8 mouse cellular contexts compared by ENCODE assay signal in the genomic region with DNA sequence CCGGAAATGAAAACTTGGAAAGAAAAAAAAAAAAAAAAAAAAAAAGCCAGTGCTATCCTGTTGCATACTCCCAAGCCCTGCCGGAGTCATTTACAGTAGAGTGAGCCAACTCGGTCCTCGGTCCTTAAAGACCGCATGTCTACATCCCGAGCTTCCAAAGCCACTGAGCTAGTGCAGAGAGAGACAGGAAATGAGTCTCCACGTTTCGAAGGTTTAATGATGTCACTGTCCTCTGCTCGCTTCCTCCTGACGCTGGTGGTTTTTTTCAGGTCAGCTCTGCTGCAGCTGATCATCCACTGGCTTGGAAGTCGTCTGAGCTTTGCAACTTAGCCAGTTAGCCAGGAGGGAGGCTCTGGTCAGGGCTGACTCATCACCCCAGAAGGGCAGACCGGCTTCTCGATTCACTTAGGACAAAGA. TPM values are rescaled to one million over a fixed set of nuclear protein-coding genes. Genes with fewer than 3 reads are reported as not detected.
DNase-seq lines count a peak whose midpoint lies in the region; ATAC-seq and TF ChIP-seq lines count a peak whose summit lies in the region.

No protein-coding gene starts in this region.

- peaks cover 37% of the 10 kb centered on the region for H3K4me1 ChIP-seq in heart, embryonic 11.5 days (ENCODE audit: control insufficient read depth, insufficient read depth, low read length)
- H3K4me1 ChIP-seq in megakaryocyte, embryonic 14.5 days: peaks cover 38% of the 10 kb centered on the region
- no peaks in the 10 kb centered on the region; the same call in 1 of the 2 replicates for H3K4me1 ChIP-seq in hindbrain, embryonic 16.5 days (ENCODE audit: control insufficient read depth, insufficient read depth, low read depth, low read length)

- WGBS in heart, embryonic 11.5 days (ENCODE audit: insufficient replicate concordance): 41% methylated on average over 13 of the region's 13 CpGs
- WGBS in hindbrain, embryonic 16.5 days: 70% methylated on average over 13 of the region's 13 CpGs

- H3K9ac ChIP-seq in heart, embryonic 11.5 days (ENCODE audit: low read depth, low read length): 0 out of 2 replicates have a peak overlapping the region, but pooled peaks have one; percentile 34
- H3K9ac ChIP-seq in hindbrain, embryonic 16.5 days (ENCODE audit: low read depth, low read length): no peak overlapping the region

- no peaks in the 10 kb centered on the region for H3K27me3 ChIP-seq in C2C12 (ENCODE audit: control insufficient read depth, insufficient read depth, insufficient read length)
- no peaks in the 10 kb centered on the region for H3K27me3 ChIP-seq in heart, embryonic 11.5 days (ENCODE audit: control insufficient read depth, insufficient read depth, low read length)
- H3K27me3 ChIP-seq in megakaryocyte, embryonic 14.5 days (replicated peaks): no peaks in the 10 kb centered on the region
- no peaks in the 10 kb centered on the region for H3K27me3 ChIP-seq in hindbrain, embryonic 16.5 days (replicated peaks; ENCODE audit: control insufficient read depth, insufficient read depth, low read length)

- H3ac ChIP-seq in C2C12 (ENCODE audit: control insufficient read depth, insufficient read length, low read depth): no peak overlapping the region

- no peaks in the 10 kb centered on the region for H3K36me3 ChIP-seq in C2C12 (ENCODE audit: control insufficient read depth, insufficient read depth)
- H3K36me3 ChIP-seq in heart, embryonic 11.5 days (ENCODE audit: control insufficient read depth, insufficient read depth, low read length): no peaks in the 10 kb centered on the region
- H3K36me3 ChIP-seq in megakaryocyte, embryonic 14.5 days (replicated peaks; ENCODE audit: low read length): no peaks in the 10 kb centered on the region
- no peaks in the 10 kb centered on the region for H3K36me3 ChIP-seq in hindbrain, embryonic 16.5 days (ENCODE audit: control insufficient read depth, insufficient read depth, low read length)

- no peak overlapping the region for H3K4me3 ChIP-seq in C2C12 (ENCODE audit: insufficient read depth, poor library complexity, severe bottlenecking)
- no peak overlapping the region for H3K4me3 ChIP-seq in heart, embryonic 11.5 days (ENCODE audit: low read depth, low read length)
- peak overlapping the region; percentile 80 for H3K4me3 ChIP-seq in megakaryocyte, embryonic 14.5 days (replicated peaks)
- no peak overlapping the region for H3K4me3 ChIP-seq in hindbrain, embryonic 16.5 days (ENCODE audit: low read length)

- 0 out of 2 replicates have a peak, but pooled peaks have one; percentile 35 for ATAC-seq in heart, embryonic 11.5 days (replicated peaks; ENCODE audit: insufficient number of reproducible peaks, low FRiP score, low TSS enrichment)
- ATAC-seq in hindbrain, embryonic 16.5 days: no peak

- H3K79me2 ChIP-seq in C2C12 (ENCODE audit: control insufficient read depth, insufficient read depth): no peaks in the 10 kb centered on the region

- no peaks in the 10 kb centered on the region for H3K79me3 ChIP-seq in C2C12 (ENCODE audit: low read depth)

- peak overlapping the region; percentile 62 for H3K27ac ChIP-seq in heart, embryonic 11.5 days (ENCODE audit: low read depth, low read length)
- no peak overlapping the region for H3K27ac ChIP-seq in hindbrain, embryonic 16.5 days (ENCODE audit: low read depth, low read length)

- peak overlapping the region; percentile 38 for H3K4me2 ChIP-seq in heart, embryonic 11.5 days
- no peak overlapping the region for H3K4me2 ChIP-seq in hindbrain, embryonic 16.5 days (ENCODE audit: low read length)

- no peaks in the 10 kb centered on the region for H3K9me3 ChIP-seq in heart, embryonic 11.5 days (replicated peaks; ENCODE audit: control insufficient read depth, low read length)
- H3K9me3 ChIP-seq in megakaryocyte, embryonic 14.5 days: no peaks in the 10 kb centered on the region
- no peaks in the 10 kb centered on the region for H3K9me3 ChIP-seq in hindbrain, embryonic 16.5 days (ENCODE audit: control insufficient read depth, low read length)

- DNase-seq in adrenal gland, postnatal 25 days: peak; percentile 59
- peak; percentile 53 to 58 for DNase-seq in kidney, postnatal 36 days
- no peak for DNase-seq in cerebellum, adult 11-12 months
- no peak for DNase-seq in testis, postnatal 10 days (ENCODE audit: low spot score)

- TF ChIP-seq CTCF in C2C12 (IDR thresholded peaks at IDR 0.05; ENCODE audit: control insufficient read depth, insufficient read depth, insufficient read length): no peak

TF ChIP-seq in C2C12, 6 proteins besides CTCF, POLR2A, EP300 and RAD21:
- TF ChIP-seq CEBPB (IDR thresholded peaks at IDR 0.05; ENCODE audit: low read depth) (no peak), MAX (IDR thresholded peaks at IDR 0.05) (peak; percentile 92), MYOG (IDR thresholded peaks at IDR 0.05; ENCODE audit: control insufficient read depth, extremely low read depth, insufficient read length) (no peak), USF1 (IDR thresholded peaks at IDR 0.05; ENCODE audit: low read depth) (no peak), FOSL1 (IDR thresholded peaks at IDR 0.05; ENCODE audit: insufficient read depth, low read length, poor library complexity, severe bottlenecking) (peak; percentile 63), MYOD1 (IDR thresholded peaks at IDR 0.05; ENCODE audit: control insufficient read depth, insufficient read length, low read depth) (peak; percentile 60)

RNA-seq across cellular contexts. Expression of gene Phlda1, which starts 10.1 kb away (rescaled TPM):
- 111 TPM for polyA plus RNA-seq in C2C12 (2012; fragmentation: generic; extraction: Trizol)
- 66.2 and 75.2 TPM in 2 replicates for total RNA-seq in adrenal gland, postnatal 25 days (2021)
- polyA plus RNA-seq in heart, embryonic 11.5 days (2014; fragmentation: Nextera tagmentation; extraction: Ambion mirVana): 20.9 and 22.2 TPM in 2 replicates
- polyA plus RNA-seq in megakaryocyte, embryonic 14.5 days (2012; ENCODE audit: insufficient read depth, low replicate concordance): 91.0 and 259 TPM in 2 replicates
- polyA plus RNA-seq in hindbrain, embryonic 16.5 days (2015; fragmentation: Nextera tagmentation; extraction: Ambion mirVana): 54.4 and 54.8 TPM in 2 replicates

RNA-seq across cellular contexts. Expression of gene Nap1l1, which starts 43.2 kb away (rescaled TPM):
- polyA plus RNA-seq in C2C12 (2012; fragmentation: generic; extraction: Trizol): 265 TPM
- total RNA-seq in adrenal gland, postnatal 25 days (2021): 150 and 162 TPM in 2 replicates
- 202 and 207 TPM in 2 replicates for polyA plus RNA-seq in heart, embryonic 11.5 days (2014; fragmentation: Nextera tagmentation; extraction: Ambion mirVana)
- 40.1 and 96.6 TPM in 2 replicates for polyA plus RNA-seq in megakaryocyte, embryonic 14.5 days (2012; ENCODE audit: insufficient read depth, low replicate concordance)
- 147 and 161 TPM in 2 replicates for polyA plus RNA-seq in hindbrain, embryonic 16.5 days (2015; fragmentation: Nextera tagmentation; extraction: Ambion mirVana)

Comparison
In these comparisons a context has a peak if more than half of its experiments do, and no peak if none do; other contexts are left out.
1. DNase-seq: peak in adrenal gland, postnatal 25 days (single experiment) and kidney, postnatal 36 days (2 of 2); none in cerebellum, adult 11-12 months (single experiment) and testis, postnatal 10 days (single experiment).